Mouse (Mus musculus): Measurements from ENCODE around the gene Pde4dip.

The Pde4dip gene

GRCm38 (mm10) chr3:97742841-97743240, 145.7 kb downstream of the Pde4dip start:
- DNase-seq: no peak

GRCm38 (mm10) chr3:97735575-97735974, 152.9 kb downstream of the Pde4dip start:
- no peak for DNase-seq

DNA sequence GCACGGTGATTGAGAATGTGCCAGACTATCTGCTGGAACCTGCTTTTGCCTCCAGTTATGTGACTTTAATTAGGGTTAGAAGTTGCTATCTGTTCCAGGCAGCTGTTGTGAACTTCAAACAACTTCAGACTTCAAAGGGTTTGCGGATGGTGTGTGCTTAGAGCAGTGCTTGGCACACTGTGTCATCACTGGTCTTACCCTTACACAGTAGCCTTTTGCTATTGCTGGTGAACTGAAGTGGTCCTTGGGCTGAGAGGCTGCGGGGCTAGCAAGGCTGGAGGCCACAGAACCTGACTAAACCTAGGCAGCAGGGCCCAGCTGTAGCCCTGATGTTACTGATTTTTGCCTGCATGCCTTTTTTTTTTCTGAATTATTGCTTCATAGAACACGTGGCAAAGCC, 154.2 kb downstream of the Pde4dip start:
- DNase-seq: no peak

DNA sequence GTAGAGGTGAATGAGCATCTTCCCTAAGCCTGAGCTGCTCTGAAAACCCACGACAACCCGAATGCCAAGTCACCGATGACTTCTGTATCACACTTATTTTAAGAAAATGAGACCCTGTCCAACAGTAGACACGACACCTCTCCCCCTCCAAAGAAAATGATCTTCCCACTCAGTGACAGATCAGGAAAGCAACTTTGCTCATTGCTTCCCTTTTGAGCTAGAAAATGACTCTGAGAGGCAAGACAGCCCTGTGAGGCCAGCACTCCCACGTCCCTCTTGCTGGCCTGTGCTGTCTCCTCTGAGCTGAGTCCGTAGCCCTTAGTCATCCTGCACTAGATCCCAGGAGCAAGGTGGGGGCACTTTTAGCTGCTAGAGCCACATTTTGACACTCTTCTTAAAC, 155.9 kb downstream of the Pde4dip start:
- DNase-seq: no peak

DNA sequence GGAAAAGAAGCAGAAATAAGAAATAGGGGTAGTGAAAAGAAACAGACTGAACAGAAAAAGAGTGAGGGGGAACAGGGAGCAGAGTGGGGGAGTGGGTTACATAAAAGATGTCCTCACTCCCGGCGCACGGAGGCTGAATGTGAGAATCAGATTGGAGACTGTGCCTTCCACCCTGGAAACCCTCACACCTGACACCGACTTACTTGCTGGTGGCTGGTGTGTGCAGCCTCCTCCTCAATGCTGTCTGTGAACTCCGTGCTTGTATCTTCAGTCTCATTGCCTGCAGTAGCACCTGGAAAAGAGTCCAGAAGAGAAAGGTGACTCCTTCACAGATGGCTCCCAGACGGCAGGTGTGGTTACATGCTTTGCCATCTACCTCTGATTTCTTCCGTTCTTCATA, 157.9 kb downstream of the Pde4dip start:
- no peak for DNase-seq

- DNase-seq: no peak
Measured at GRCm38 (mm10) chr3:97730131-97730530, 158.4 kb downstream of the Pde4dip start.

DNA sequence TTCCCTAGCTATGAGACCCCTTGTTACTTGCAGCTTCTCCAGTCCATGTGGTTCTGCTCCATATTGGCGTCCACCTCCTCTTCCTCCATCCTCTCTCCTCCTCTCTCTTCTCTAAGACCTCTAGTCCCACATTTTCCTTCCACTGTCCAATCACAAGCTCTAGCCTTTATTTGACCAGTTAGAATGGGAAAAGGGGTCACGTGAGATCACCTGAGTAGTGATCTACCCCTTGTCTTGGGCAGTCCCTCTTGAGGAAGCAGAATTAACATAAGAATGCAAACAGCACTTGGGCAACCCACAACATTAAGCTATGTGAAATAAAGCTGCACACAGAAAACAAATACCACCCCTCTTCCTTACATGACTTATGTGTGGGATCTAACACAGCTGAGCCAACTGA, 160.7 kb downstream of the Pde4dip start:
- no peak for DNase-seq

DNA sequence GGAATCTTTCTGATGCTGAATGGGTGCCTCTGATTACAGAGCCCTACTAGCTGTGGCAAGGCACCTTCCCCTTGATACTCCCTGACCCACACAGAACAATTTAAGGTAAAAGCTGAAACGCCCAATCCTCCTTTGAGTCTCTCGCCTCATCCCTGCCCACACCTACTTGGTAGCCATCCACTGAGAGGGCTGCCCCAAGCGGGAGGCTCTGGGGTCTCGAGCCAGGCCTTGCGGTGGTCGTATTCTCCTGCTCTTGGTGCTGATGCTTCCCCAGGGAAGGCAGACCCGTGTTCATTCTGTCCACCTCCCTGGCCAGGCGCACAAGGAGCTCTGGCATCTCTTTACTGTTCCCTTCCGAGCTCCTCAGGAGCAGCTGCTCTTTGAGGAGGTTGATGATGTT, 169.4 kb downstream of the Pde4dip start:
- no peak for DNase-seq

- DNase-seq: no peak
Measured at GRCm38 (mm10) chr3:97715922-97716321, 172.6 kb downstream of the Pde4dip start.

- no peak for DNase-seq
Measured at GRCm38 (mm10) chr3:97710881-97711280, 177.6 kb downstream of the Pde4dip start.

DNA sequence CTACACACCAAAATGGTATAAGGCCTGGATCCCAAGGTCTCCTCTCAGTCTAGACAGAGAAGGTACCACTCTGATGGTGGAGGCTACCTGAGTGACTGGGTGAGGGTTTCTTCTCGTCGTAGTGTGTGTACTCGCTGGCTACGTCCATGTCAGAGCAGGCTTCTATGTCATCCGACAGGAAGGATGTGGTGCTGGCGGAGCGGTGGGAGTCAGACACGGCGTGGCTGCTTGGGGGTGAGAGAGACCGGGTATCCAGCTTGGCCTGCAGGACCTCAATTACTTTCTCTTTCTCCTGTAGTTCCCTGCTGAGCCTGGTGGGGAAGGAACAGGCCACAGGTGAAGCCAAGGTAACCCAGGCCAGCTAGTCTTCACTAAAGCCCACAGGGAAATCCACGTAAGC, 178.4 kb downstream of the Pde4dip start:
- DNase-seq: no peak

GRCm38 (mm10) chr3:97706561-97706960, 181.9 kb downstream of the Pde4dip start:
- no peak for DNase-seq

DNA sequence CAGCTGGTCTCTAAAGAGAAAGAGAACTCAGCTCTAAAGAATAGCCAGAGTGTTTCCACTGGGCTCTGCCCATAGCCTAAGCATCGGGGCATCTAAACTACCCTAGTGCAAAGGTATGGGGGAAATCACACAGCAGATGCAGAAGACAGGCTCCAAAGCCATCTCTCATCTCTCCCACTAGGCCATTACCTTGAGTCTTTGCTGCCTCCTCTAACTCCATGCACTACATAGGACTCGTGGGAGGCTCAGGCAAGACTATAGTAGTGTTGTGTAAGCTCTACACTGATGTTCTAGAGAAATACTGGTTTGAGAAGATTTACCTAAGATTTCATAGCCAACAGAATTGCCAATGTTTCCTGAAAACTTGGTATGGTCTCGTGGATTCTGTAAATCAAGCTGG, 183.0 kb downstream of the Pde4dip start:
- DNase-seq: no peak

DNA sequence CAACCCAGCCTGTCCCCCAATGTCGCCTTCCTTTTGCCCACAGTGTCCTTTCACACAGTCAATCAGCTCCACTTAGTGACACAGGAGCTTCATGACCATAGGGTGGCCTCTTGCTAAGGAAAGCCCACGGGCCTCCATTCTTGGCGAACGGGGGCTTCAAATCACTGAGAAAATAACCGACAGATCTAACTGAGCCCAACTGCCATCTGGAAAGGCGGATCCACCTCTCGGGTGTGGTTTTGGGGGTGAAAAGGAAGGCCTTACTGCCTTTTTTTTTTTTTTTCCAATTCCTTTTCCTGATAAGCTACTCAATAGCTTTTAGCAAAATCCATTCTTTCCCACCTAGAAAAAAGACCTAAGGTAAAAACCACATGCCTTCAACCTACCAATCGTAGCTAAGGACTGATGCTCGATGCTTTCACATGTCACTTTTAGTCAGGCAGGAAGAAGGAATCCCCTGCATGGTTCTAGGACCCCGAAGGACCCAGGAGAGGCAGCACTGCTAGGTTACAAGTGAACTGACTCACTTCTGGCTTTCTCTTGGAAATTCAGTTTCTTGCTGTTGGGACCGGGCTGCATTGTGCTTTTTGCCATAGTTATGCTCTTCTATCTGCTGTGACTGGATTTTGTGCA, 185.9 kb downstream of the Pde4dip start:
- no peak for DNase-seq

DNA sequence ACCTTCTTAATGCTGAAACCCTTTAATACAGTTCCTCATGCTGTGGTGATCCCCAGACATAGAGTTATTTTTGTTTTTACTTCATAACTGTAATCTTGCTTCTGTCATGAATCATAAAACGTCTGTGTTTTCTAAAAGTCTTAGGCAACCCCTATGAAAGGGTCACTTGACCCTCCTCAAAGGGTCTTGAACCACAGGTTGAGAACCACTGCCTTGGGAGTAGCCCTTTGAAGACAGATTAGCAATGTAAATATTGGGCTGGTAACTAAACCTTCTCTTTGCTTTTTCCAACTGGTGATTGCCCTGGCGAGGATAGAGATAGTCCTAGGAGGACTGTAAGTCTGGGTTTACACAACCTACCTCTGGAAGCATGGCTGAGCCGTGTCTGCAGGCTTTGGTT, 187.3 kb downstream of the Pde4dip start:
- no peak for DNase-seq

DNA sequence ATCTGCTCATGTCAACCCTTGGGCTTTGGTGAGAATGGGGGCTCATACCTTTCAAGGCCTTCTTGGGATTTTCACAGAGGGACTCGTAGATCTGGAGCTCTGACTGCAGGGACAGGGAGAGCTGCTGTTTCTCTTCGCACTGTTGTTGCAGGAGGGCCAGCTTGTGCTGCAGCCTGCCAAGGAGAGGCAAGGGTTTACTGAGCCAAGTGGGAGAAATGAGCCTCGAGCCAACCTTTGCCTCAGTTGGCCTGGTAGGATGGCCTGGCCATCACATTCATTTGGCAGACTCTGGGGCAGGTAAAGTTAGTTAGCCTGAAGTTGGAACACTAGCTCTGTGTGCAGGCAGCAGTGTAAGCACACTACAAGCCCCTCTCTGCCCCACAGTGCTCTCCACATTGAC, 189.4 kb downstream of the Pde4dip start:
- DNase-seq: no peak

DNA sequence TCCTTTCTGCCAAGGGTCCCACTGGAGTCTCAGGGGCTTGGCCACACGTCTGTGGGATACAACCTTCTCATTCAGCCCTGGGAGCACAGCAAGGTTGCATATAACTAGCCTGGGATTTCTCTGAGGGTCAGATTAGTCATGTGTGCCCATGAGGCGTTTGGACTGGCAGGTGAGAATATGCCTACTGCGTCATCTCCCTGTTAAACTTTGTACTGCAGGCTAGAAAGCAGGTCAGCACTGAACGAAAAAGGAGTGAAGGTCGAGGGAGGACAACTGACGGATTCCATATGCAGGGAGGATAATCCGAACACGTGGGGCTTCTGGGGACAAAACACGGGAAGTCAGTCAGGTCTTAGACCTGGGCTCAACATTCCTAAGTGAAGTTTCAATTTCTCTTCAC, 191.2 kb downstream of the Pde4dip start:
- DNase-seq: no peak

- no peak for DNase-seq
Measured at GRCm38 (mm10) chr3:97696866-97697265, 191.6 kb downstream of the Pde4dip start.

- no peak for DNase-seq
Measured at GRCm38 (mm10) chr3:97693806-97694205, 194.7 kb downstream of the Pde4dip start.

DNA sequence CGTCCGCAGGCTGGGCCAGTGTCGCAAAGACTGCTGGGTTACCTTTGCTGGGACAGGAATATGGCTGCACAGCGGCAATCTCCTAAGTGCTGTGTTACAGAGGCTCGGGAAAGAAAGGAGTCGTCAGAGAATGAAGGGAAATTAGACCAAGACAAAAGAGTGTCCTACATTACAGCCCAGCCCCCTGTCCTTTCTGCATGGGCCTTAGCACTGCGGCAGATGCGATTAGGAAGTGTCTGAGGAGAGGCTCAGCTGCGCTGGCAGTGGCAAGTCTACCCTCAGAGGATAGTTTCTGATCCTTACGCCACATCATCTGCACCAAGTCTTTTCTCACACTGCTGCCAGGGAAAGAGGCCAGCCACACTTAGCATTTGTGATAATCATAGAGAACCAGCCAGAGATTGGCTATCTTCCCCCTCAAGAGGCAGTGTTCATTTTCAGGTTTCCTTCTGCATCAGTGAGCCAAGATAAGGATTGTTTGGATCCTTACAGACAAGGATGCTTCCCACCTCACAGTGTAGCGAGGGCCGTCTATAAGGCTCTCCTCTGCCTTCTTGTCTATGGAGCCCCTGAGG, 197.0 kb downstream of the Pde4dip start:
- no peak for DNase-seq

- no peak for DNase-seq
Measured at GRCm38 (mm10) chr3:97690590-97690989, 197.9 kb downstream of the Pde4dip start.

DNA sequence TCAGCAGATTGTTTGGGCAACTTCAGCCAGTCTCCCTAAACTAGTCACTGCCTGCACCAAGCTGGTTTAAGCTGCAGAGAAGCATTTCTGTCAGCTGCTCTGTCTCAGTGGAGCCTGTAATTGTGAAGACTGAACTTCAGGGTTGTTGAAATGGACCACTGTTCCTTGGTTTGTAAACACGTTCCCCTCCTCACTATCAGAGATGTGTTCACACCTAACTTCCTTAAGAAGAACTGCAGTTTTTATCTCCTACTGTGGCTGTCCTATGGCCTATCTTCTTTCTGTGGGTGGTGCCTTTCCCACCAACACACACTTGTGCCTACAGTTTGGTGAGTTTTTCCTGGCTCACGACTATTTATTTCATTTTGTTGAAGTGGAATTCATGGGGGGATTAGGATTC, 199.2 kb downstream of the Pde4dip start:
- no peak for DNase-seq

DNA sequence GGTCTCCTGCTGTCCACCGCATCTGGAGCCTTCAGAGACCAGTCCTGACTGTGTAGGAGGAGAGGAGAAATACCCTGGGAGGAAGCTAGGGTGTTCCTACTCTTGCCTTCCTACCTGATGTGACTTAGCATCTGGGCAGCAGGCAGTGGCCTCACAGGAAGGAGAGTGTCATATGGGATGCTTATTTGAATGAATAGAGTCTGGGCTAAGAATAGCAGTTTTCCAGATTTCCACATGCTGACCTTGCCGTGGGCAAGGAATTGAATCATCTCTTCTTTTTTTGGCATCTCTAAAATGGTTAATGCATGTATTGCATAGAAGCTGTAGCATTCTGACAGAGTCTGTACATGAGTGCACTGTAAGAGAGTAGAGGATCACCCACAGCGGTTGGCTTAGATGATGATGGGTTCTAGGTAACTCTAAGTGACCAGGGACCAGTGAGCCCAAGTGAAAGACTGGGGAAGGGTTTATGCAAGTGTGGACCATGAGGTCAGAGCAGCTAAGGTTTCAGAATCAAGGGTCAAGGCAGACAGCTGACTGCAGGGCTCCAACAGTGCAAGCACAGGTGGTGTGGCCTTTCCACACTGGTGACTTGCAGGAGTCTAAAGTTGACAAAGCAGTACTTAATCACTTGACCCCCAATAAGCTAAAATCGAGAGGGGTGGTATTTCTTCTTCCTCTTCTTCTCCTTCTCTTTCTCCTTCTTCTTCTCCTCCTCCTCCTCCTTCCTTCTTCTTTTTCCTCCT, 202.0 kb downstream of the Pde4dip start:
- no peak for DNase-seq

DNA sequence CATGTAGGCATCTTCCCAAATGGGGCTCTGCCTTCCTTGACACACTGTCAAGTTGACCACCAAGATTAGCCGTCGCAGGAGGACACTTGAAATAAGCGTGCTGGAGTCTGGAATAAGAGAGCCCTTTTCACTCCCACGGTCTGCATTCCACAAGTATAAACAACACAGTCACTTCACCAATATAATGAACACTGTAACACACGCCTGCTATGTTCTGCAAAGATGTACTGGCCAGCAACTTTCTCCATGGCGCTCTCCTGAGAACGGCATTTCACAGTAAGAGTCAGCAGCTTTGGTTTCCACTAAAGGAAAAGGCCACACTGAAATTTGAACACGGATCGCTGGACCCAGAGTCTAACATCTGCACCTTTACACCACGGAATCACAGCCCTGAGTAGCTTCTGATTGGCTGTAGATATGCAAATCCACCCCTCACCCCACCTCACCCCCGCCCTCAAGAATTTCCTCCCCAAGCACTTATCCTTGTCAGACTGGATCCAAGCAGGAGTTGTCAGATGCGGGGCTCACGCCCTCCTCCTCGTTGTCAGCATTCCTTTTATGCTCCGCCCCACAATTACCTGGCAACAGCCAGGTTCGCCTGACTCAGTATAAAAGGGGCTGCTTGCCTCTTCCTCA, 204.8 kb downstream of the Pde4dip start:
- no peak for DNase-seq
